Mouse (Mus musculus) limb, embryonic 11.5 days (tissue): ENCODE data around the gene Hoxc8. TPM values are rescaled to one million over a fixed set of nuclear protein-coding genes. Genes with fewer than 3 reads are reported as not detected.
A peak's percentile ranks its signal among the peaks of the same experiment; 100 is the strongest.

Experiments used
- ATAC-seq: fragments of 200-750 bp; cut with Nextera tagmentation; 2 replicates; pipeline ENCODE4 v1.8.0; 2017; ENCODE audit warnings: low read depth; ENCODE audit not compliant: insufficient number of reproducible peaks, low FRiP score, low TSS enrichment
- DNase-seq: peaks from one replicate; pipeline ENCODE4 v3.0.0-alpha.2; 2015; ENCODE audit warnings: low spot score
- H3K27ac ChIP-seq: fragments of 300-500 bp; sonication (generic); replicated peaks from 2 replicates; pipeline ENCODE4 v1.5.1; 2014; ENCODE audit warnings: low read depth, mild to moderate bottlenecking, low read length
- H3K27me3 ChIP-seq: fragments of 300-500 bp; sonication (generic); 2 replicates; pipeline ENCODE4 v1.6.1; 2014; ENCODE audit warnings: mild to moderate bottlenecking, low read length, mixed read lengths; ENCODE audit not compliant: control insufficient read depth, insufficient read depth
- H3K36me3 ChIP-seq: fragments of 300-500 bp; sonication (generic); 2 replicates; pipeline ENCODE4 v1.6.1; 2014; ENCODE audit warnings: mild to moderate bottlenecking, low read length, moderate library complexity, mixed read lengths; ENCODE audit not compliant: control insufficient read depth, insufficient read depth
- H3K4me1 ChIP-seq: fragments of 300-500 bp; sonication (generic); 2 replicates; pipeline ENCODE4 v1.6.1; 2014; ENCODE audit warnings: low read length, mixed read lengths; ENCODE audit not compliant: control insufficient read depth, insufficient read depth
- H3K4me2 ChIP-seq: fragments of 300-500 bp; sonication (generic); 2 replicates; pipeline ENCODE4 v1.6.1; 2014; ENCODE audit warnings: low read depth, mild to moderate bottlenecking, moderate library complexity; ENCODE audit not compliant: severe bottlenecking
- H3K4me3 ChIP-seq: fragments of 300-500 bp; sonication (generic); 2 replicates; pipeline ENCODE4 v1.5.1; 2014; ENCODE audit warnings: low read depth, low read length
- H3K9ac ChIP-seq: fragments of 300-500 bp; sonication (generic); 2 replicates; pipeline ENCODE4 v1.6.1; 2014; ENCODE audit warnings: mild to moderate bottlenecking, low read length
- H3K9me3 ChIP-seq: fragments of 300-500 bp; sonication (generic); 2 replicates; pipeline ENCODE4 v1.6.1; 2016; ENCODE audit warnings: low read length; ENCODE audit not compliant: control insufficient read depth
- WGBS: fragments of 180-500 bp; shearing (Covaris S2); extraction: QIAGEN DNeasy Blood & Tissue Kit; methylation state at CpG from one replicate; pipeline ENCODE4 v1.1.7; 2014; 5-methylcytosine and 5-hydroxymethylcytosine counted together
- polyA plus RNA-seq: library from polyadenylated mRNA; unstranded; fragments of >200 nt; fragmentation: Nextera tagmentation; extraction: Ambion mirVana; gene quantifications from 2 replicates; pipeline ENCODE4 v1.2.1, GENCODE M21; 2014

The Hoxc8 gene
- polyA plus RNA-seq, 1 experiment from 2014 or later: 4.8 TPM

- Histone ChIP-seq H3K36me3 (no peaks in the 10 kb centered on the region), H3K9ac (peak overlapping the region; percentile 86), H3K9me3 (no peaks in the 10 kb centered on the region), H3K27ac (peak overlapping the region; percentile 85), H3K27me3 (peaks cover 46% of the 10 kb centered on the region), H3K4me2 (peak overlapping the region; percentile 64), H3K4me1 (peaks cover 20% of the 10 kb centered on the region), H3K4me3 (peak overlapping the region; percentile 55)
- ATAC-seq: no peak
- DNase-seq: peak; percentile 77
- WGBS: 2% methylated on average over 13 of the region's 13 CpGs
Observed at GRCm38 (mm10) chr15:102962492-102962891, 27.9 kb upstream of the Hoxc8 start.

GRCm38 (mm10) chr15:102963259-102963658, 27.1 kb upstream of the Hoxc8 start:
- Histone ChIP-seq H3K9ac (peak overlapping the region; percentile 86), H3K27me3 (peaks cover 47% of the 10 kb centered on the region), H3K36me3 (no peaks in the 10 kb centered on the region), H3K4me2 (peak overlapping the region; percentile 64), H3K4me1 (peaks cover 15% of the 10 kb centered on the region), H3K9me3 (no peaks in the 10 kb centered on the region), H3K27ac (peak overlapping the region; percentile 85), H3K4me3 (peak overlapping the region; percentile 55)
- WGBS: 2% methylated on average over 8 of the region's 8 CpGs
- no peak for ATAC-seq
- no peak for DNase-seq

- peak overlapping the region; percentile 85 for H3K27ac ChIP-seq
- H3K9ac ChIP-seq: peak overlapping the region; percentile 86
- H3K4me3 ChIP-seq: peak overlapping the region; percentile 55
- H3K27me3 ChIP-seq: peaks cover 51% of the 10 kb centered on the region
- H3K9me3 ChIP-seq: no peaks in the 10 kb centered on the region
- no peaks in the 10 kb centered on the region for H3K36me3 ChIP-seq
- ATAC-seq (no peak), DNase-seq (peak; percentile 85)
- WGBS: under 1% methylated on average over 28 of the region's 28 CpGs
- H3K4me2 ChIP-seq: peak overlapping the region; percentile 64
- H3K4me1 ChIP-seq: peaks cover 14% of the 10 kb centered on the region; the same call in 1 of the 2 replicates
Observed at GRCm38 (mm10) chr15:102963671-102964640, 26.5 kb upstream of the Hoxc8 start.

DNA sequence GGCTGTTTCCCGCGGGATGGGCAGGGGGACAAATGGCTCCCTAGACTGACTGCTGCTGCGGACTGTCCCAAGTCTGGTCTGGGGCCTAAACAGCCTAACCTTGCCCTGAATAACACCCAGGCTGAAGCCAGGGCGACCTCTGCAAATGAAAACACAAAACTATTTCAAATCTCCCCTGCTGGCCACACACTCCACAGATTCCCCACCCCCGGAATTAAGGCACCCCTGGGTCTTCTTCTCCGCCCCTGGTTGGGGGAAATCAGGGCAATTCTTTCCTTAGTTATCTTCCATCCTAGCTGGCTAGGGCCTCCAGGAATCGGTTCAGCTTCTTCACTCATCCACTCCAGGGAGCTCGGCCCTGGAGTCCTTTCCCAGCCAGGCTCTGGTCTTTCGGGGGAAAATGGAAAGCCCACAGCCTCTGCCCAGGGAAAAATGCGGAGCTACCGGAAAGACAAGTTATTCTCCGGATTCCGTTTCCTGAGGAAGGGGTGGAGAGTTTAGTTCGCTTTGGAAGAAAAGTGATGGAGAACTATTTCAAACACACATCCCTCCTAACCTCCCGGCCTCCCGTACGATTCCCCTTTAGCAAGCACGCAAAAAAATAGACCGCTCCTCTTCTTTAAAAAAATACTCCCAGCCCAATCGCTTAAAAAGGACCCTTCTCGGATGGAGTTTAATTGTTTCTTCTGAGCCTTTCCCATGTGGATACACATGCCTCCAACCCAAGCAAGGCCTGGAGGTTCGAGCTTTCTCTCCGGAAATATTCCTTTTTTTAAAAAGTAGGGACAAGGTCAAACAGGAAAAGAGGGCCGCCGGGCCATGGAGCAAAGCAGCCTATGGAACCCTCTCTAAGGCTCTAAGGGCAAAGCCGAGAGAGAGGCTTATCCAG, 25.2 kb upstream of the Hoxc8 start:
- H3K27ac ChIP-seq: peak overlapping the region; percentile 85
- H3K4me3 ChIP-seq: peak overlapping the region; percentile 55
- WGBS: 2% methylated on average over 26 of the region's 26 CpGs
- H3K9me3 ChIP-seq: no peaks in the 10 kb centered on the region
- no peaks in the 10 kb centered on the region for H3K36me3 ChIP-seq
- peaks cover 13% of the 10 kb centered on the region; the same call in 1 of the 2 replicates for H3K4me1 ChIP-seq
- H3K4me2 ChIP-seq: peak overlapping the region; percentile 64
- ATAC-seq (no peak), DNase-seq (peak; percentile 70)
- peak overlapping the region; percentile 86 for H3K9ac ChIP-seq
- peaks cover 53% of the 10 kb centered on the region for H3K27me3 ChIP-seq

DNA sequence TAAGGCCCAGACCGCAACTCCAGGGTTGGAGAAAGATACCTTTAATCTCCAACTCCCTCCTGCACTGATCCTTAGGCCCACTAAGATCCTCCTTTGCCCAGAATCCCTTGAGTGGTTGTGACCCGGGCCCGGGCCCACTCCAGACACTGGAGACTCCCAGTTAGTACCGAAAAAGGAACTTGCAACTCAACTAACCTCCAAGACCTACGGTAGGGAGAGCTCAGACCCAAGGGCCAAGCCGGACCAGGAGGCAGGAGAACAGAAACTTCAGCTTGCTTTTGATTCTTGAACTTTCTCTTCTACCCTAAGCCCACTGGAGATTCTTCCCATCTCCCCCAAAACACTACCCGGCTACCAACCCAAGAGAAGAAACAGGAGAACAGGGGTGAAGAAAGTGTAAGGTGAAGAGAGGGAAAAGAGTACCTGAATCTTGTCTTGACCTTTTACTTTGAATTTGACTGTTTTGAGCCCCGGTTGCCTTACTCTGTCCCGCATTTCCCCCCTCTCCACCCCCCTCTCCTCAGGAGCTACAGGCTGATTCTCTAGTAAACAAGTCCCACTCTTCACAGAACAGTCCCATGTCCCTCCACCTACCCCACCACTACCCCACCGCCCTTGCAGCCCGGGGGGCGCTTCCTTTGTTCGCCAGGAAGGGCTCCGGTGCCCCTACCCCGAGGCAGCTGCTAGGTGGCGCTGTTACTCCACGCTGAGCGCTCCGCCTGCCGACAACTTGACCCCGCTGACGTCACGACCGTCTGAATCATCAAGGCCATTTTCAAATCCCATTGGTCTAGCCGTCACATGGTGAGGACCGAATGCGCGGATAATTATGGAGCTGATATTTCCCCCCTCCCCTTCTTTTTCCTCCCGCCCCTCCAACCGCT, 24.3 kb upstream of the Hoxc8 start:
- DNase-seq: peak; percentile 99
- Histone ChIP-seq H3K27me3 (peaks cover 60% of the 10 kb centered on the region), H3K4me2 (peak overlapping the region; percentile 64), H3K9me3 (no peaks in the 10 kb centered on the region), H3K4me1 (peaks cover 9% of the 10 kb centered on the region; the same call in 1 of the 2 replicates), H3K27ac (peak overlapping the region; percentile 85), H3K4me3 (peak overlapping the region; percentile 55), H3K36me3 (no peaks in the 10 kb centered on the region), H3K9ac (peak overlapping the region; percentile 86)
- WGBS: 3% methylated on average over 30 of the region's 30 CpGs
- peak; percentile 77 for ATAC-seq

GRCm38 (mm10) chr15:102966776-102967311, 23.6 kb upstream of the Hoxc8 start, which contains the start of gene Hoxc10:
Gene Hoxc10 (plus strand): TSS chr15:102966796.
- no peak for DNase-seq
- peak within 1 kb of the TSS; percentile 85 for H3K27ac ChIP-seq
- no peaks in the 10 kb centered on the region for H3K9me3 ChIP-seq
- peak within 1 kb of the TSS; percentile 64 for H3K4me2 ChIP-seq
- peak within 1 kb of the TSS; percentile 92 for H3K9ac ChIP-seq
- no peaks in the 10 kb centered on the region for H3K36me3 ChIP-seq
- peak within 1 kb of the TSS; percentile 55 for H3K4me3 ChIP-seq
- H3K27me3 ChIP-seq: peaks cover 60% of the 10 kb centered on the region
- peaks cover 5% of the 10 kb centered on the region; the same call in 1 of the 2 replicates for H3K4me1 ChIP-seq
- ATAC-seq: peak; percentile 16; the same call in 1 of the 2 replicates
- 1% methylated on average over 27 of the region's 27 CpGs for WGBS

- DNase-seq (peak; percentile 71), ATAC-seq (no peak; the same call in 1 of the 2 replicates)
- Histone ChIP-seq H3K36me3 (no peaks in the 10 kb centered on the region), H3K4me1 (peaks cover 5% of the 10 kb centered on the region; the same call in 1 of the 2 replicates), H3K27me3 (peaks cover 63% of the 10 kb centered on the region), H3K9ac (peak within 1 kb of the TSS; percentile 92), H3K9me3 (no peaks in the 10 kb centered on the region), H3K4me3 (peak within 1 kb of the TSS; percentile 55), H3K4me2 (peak within 1 kb of the TSS; percentile 64), H3K27ac (peak within 1 kb of the TSS; percentile 85)
- WGBS: 1% methylated on average over 12 of the region's 12 CpGs
Observed at GRCm38 (mm10) chr15:102967312-102967510, 23.2 kb upstream of the Hoxc8 start, which contains the start of gene Hoxc5. Gene Hoxc5 (plus strand): TSS chr15:102967443.
